Mouse (Mus musculus) kidney, adult 2 months (tissue): ENCODE measurements around the gene Dtx4. TPM values are rescaled to one million over a fixed set of nuclear protein-coding genes. Genes with fewer than 3 reads are reported as not detected.

Experiments
- DNase-seq: peaks from one replicate; pipeline ENCODE4 v3.0.0; 2021
- H3K27ac ChIP-seq: fragments of 200-500 bp; 2 replicates; pipeline ENCODE4 v1.5.1; 2012; ENCODE audit warnings: low read depth, low read length, control low read depth, inconsistent platforms; ENCODE audit not compliant: insufficient read depth
- H3K27me3 ChIP-seq: fragments of 200-500 bp; replicated peaks from 2 replicates; pipeline ENCODE4 v1.6.1; 2012; ENCODE audit warnings: mild to moderate bottlenecking, moderate library complexity, low read length, inconsistent platforms; ENCODE audit not compliant: control insufficient read depth, insufficient read depth
- H3K36me3 ChIP-seq: fragments of 200-500 bp; 2 replicates; pipeline ENCODE4 v1.6.1; 2012; ENCODE audit warnings: mild to moderate bottlenecking, moderate library complexity, low read length, inconsistent platforms; ENCODE audit not compliant: control insufficient read depth, insufficient read depth
- H3K4me1 ChIP-seq: fragments of 200-500 bp; 2 replicates; pipeline ENCODE4 v1.6.1; 2011; ENCODE audit warnings: low read length; ENCODE audit not compliant: control insufficient read depth, insufficient read depth
- H3K4me3 ChIP-seq: fragments of 200-500 bp; 2 replicates; pipeline ENCODE4 v1.5.1; 2011; ENCODE audit warnings: mild to moderate bottlenecking, low read depth, low read length, control low read depth; ENCODE audit not compliant: insufficient read depth
- CTCF ChIP-seq: fragments of 200-500 bp; conservative IDR thresholded peaks from 2 replicates; pipeline ENCODE4 v1.5.1; 2011; ENCODE audit warnings: low read depth, mild to moderate bottlenecking, control low read depth, low read length, moderate library complexity, mixed read lengths; ENCODE audit not compliant: insufficient read depth, insufficient read length
- POLR2A ChIP-seq: fragments of 200-500 bp; IDR thresholded peaks from one replicate; pipeline ENCODE4 v1.6.1; 2011; ENCODE audit warnings: low read depth, low read length, control low read depth
- WGBS: fragments of 180-500 bp; shearing (Covaris S2); methylation state at CpG from one replicate; pipeline ENCODE4 v1.1.7; 2018; 5-methylcytosine and 5-hydroxymethylcytosine counted together
- polyA plus RNA-seq: library from polyadenylated mRNA; depleted of rRNA; stranded (reverse); fragments of >200 nt; gene quantifications from 2 replicates; pipeline ENCODE4 v1.2.3, GENCODE M21; 2012

Gene Dtx4
- polyA plus RNA-seq, 1 experiment = 10.6 TPM

- DNase-seq = peak; percentile 98
- Histone ChIP-seq H3K4me1 (peaks cover 15% of the 10 kb centered on the region), H3K36me3 (no peaks in the 10 kb centered on the region), H3K27ac (peak overlapping the region; percentile 57), H3K4me3 (no peak overlapping the region), H3K27me3 (no peaks in the 10 kb centered on the region)
- TF ChIP-seq CTCF (no peak), POLR2A (no peak)
- 25% methylated on average over 15 of the region's 15 CpGs for WGBS
These were observed 25.6 kb downstream of the Dtx4 start for GRCm38 (mm10) chr19:12475380-12476250.

GRCm38 (mm10) chr19:12473951-12474350, 27.3 kb downstream of the Dtx4 start:
- no peak for DNase-seq
- Histone ChIP-seq H3K27ac (no peak overlapping the region), H3K27me3 (no peaks in the 10 kb centered on the region), H3K4me1 (peaks cover 15% of the 10 kb centered on the region), H3K4me3 (no peak overlapping the region), H3K36me3 (no peaks in the 10 kb centered on the region)
- WGBS = 93% methylated on average over 4 of the region's 4 CpGs
- TF ChIP-seq POLR2A (no peak), CTCF (no peak)

- WGBS = 77% methylated on average over 4 of the region's 4 CpGs
- H3K27ac ChIP-seq = no peak overlapping the region
- TF ChIP-seq POLR2A = no peak
- no peak for DNase-seq
- H3K4me1 ChIP-seq = peaks cover 15% of the 10 kb centered on the region
- no peaks in the 10 kb centered on the region for H3K36me3 ChIP-seq
- no peaks in the 10 kb centered on the region for H3K27me3 ChIP-seq
- H3K4me3 ChIP-seq = no peak overlapping the region
These were observed 28.0 kb downstream of the Dtx4 start for GRCm38 (mm10) chr19:12473201-12473641.

- peaks cover 15% of the 10 kb centered on the region for H3K4me1 ChIP-seq
- H3K4me3 ChIP-seq = no peak overlapping the region
- TF ChIP-seq CTCF = no peak
- TF ChIP-seq POLR2A = no peak
- H3K27ac ChIP-seq = no peak overlapping the region
- 79% methylated on average over 5 of the region's 5 CpGs for WGBS
- no peaks in the 10 kb centered on the region for H3K36me3 ChIP-seq
- no peak for DNase-seq
- H3K27me3 ChIP-seq = no peaks in the 10 kb centered on the region
These were observed 28.8 kb downstream of the Dtx4 start for GRCm38 (mm10) chr19:12472381-12472976.

GRCm38 (mm10) chr19:12471866-12472265, 29.4 kb downstream of the Dtx4 start:
- no peaks in the 10 kb centered on the region for H3K27me3 ChIP-seq
- no peaks in the 10 kb centered on the region for H3K36me3 ChIP-seq
- DNase-seq = no peak
- H3K27ac ChIP-seq = no peak overlapping the region
- H3K4me3 ChIP-seq = no peak overlapping the region
- no peak for TF ChIP-seq POLR2A
- 42% methylated on average over 3 of the region's 3 CpGs for WGBS
- peaks cover 11% of the 10 kb centered on the region for H3K4me1 ChIP-seq

GRCm38 (mm10) chr19:12467436-12467835, 33.8 kb downstream of the Dtx4 start:
- Histone ChIP-seq H3K4me3 (no peak overlapping the region), H3K4me1 (no peaks in the 10 kb centered on the region), H3K36me3 (no peaks in the 10 kb centered on the region), H3K27me3 (no peaks in the 10 kb centered on the region), H3K27ac (no peak overlapping the region)
- no peak for DNase-seq
- TF ChIP-seq POLR2A (no peak), CTCF (peak; percentile 56)
- 89% methylated on average over 5 of the region's 5 CpGs for WGBS

GRCm38 (mm10) chr19:12466204-12466603, 35.0 kb downstream of the Dtx4 start:
- WGBS = 23% methylated on average over 7 of the region's 7 CpGs
- no peak overlapping the region for H3K27ac ChIP-seq
- no peaks in the 10 kb centered on the region for H3K27me3 ChIP-seq
- no peaks in the 10 kb centered on the region for H3K4me1 ChIP-seq
- H3K36me3 ChIP-seq = no peaks in the 10 kb centered on the region
- TF ChIP-seq CTCF = peak; percentile 98
- TF ChIP-seq POLR2A = no peak
- DNase-seq = peak; percentile 85
- no peak overlapping the region for H3K4me3 ChIP-seq
